Comparison of ENCODE assay signal across 20 mouse cellular contexts in the genomic region with DNA sequence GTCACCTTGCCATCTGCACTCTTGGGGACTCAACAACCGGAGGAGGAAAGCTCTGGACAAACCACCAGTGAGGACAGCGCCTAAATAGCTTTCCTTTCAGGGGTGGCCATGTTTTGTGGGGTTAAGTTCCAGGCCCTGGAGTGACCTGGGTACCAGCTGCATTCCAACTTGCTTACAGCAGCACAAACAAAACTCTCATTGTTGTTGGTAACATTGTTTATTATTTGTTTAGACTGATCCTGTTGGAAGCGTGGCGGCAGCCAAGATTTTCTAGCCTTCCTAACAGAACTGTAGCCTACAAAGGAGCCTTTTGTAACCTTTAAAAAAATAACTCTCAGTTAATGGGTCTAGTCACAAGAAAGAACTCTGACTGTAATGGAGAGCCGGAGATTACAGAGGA. TPM values are rescaled to one million over a fixed set of nuclear protein-coding genes. Genes with fewer than 3 reads are reported as not detected.
DNase-seq lines count a peak whose midpoint lies in the region; ATAC-seq and TF ChIP-seq lines count a peak whose summit lies in the region.
"Had no signal": no experiment of that assay in that cellular context is flagged by ENCODE, and none has a peak within 500 bp of the region (broad histone marks: within the 10 kb centered on the region; RNA-seq: fewer than 3 reads in every experiment).

No protein-coding gene starts in this region.

- no peaks in the 10 kb centered on the region for H3K9me3 ChIP-seq in forebrain, embryonic 15.5 days
- no peaks in the 10 kb centered on the region for H3K9me3 ChIP-seq in forebrain, embryonic 10.5 days
- no peaks in the 10 kb centered on the region for H3K9me3 ChIP-seq in lung, embryonic 16.5 days (ENCODE audit: control insufficient read depth, low read length)
- H3K9me3 ChIP-seq: embryonic facial prominence, embryonic 15.5 days; hindbrain, embryonic 12.5 days; midbrain, embryonic 15.5 days had no signal

- 24% methylated on average over 5 of the region's 5 CpGs for WGBS in forebrain, embryonic 15.5 days
- 65% methylated on average over 5 of the region's 5 CpGs for WGBS in forebrain, embryonic 10.5 days
- 66% methylated on average over 5 of the region's 5 CpGs for WGBS in lung, embryonic 16.5 days

- DNase-seq in forebrain, embryonic 10.5 days (ENCODE audit: extremely low spot score, low spot score) = no peak
- no peak for DNase-seq in lung, postnatal 4 days
- peak; percentile 82 for DNase-seq in Muller cell, postnatal 12 days (ENCODE audit: inconsistent ontology term)
- DNase-seq in brain, embryonic 14.5 days (ENCODE audit: low read depth) = peak; percentile 83
- DNase-seq in ovary, postnatal 10 days (ENCODE audit: low spot score) = no peak
- DNase-seq: adrenal gland, adult 2 months; gastrocnemius, postnatal 25 days; kidney, postnatal 25 days; left cerebral cortex, postnatal 4 days; lung, postnatal 36 days; right cerebral cortex, postnatal 25 days; spleen, adult 18-20 months; thymus, postnatal 14 days had no signal

- no peaks in the 10 kb centered on the region for H3K27me3 ChIP-seq in forebrain, embryonic 15.5 days
- no peaks in the 10 kb centered on the region for H3K27me3 ChIP-seq in forebrain, embryonic 10.5 days (ENCODE audit: poor library complexity, severe bottlenecking)
- H3K27me3 ChIP-seq in lung, embryonic 16.5 days (ENCODE audit: control insufficient read depth, insufficient read depth, low read depth, low read length) = no peaks in the 10 kb centered on the region
- H3K27me3 ChIP-seq: embryonic facial prominence, embryonic 15.5 days; hindbrain, embryonic 12.5 days; midbrain, embryonic 15.5 days had no signal

- H3K4me3 ChIP-seq in forebrain, embryonic 15.5 days = no peak overlapping the region
- no peak overlapping the region for H3K4me3 ChIP-seq in forebrain, embryonic 10.5 days
- H3K4me3 ChIP-seq in lung, embryonic 16.5 days (ENCODE audit: low read length) = no peak overlapping the region
- H3K4me3 ChIP-seq: embryonic facial prominence, embryonic 15.5 days; hindbrain, embryonic 12.5 days; left cerebral cortex, adult 2 months; midbrain, embryonic 15.5 days had no signal

- H3K27ac ChIP-seq in forebrain, embryonic 15.5 days (replicated peaks) = no peak overlapping the region
- no peak overlapping the region for H3K27ac ChIP-seq in forebrain, embryonic 10.5 days
- H3K27ac ChIP-seq in lung, embryonic 16.5 days (ENCODE audit: low read length) = no peak overlapping the region
- H3K27ac ChIP-seq: embryonic facial prominence, embryonic 15.5 days; hindbrain, embryonic 12.5 days; left cerebral cortex, adult 2 months; midbrain, embryonic 15.5 days had no signal

- no peak overlapping the region for H3K4me2 ChIP-seq in forebrain, embryonic 15.5 days (replicated peaks)
- no peak overlapping the region for H3K4me2 ChIP-seq in lung, embryonic 16.5 days (ENCODE audit: low read depth, low read length)
- H3K4me2 ChIP-seq: embryonic facial prominence, embryonic 15.5 days; hindbrain, embryonic 12.5 days; midbrain, embryonic 15.5 days had no signal

- TF ChIP-seq POLR2A in brain, embryonic 14.5 days (IDR thresholded peaks at IDR 0.05; ENCODE audit: borderline replicate concordance, extremely low read depth, insufficient read depth, insufficient read length, poor library complexity, severe bottlenecking) = no peak

- H3K9ac ChIP-seq in forebrain, embryonic 15.5 days (replicated peaks) = no peak overlapping the region
- H3K9ac ChIP-seq in lung, embryonic 16.5 days (ENCODE audit: low read length) = no peak overlapping the region
- H3K9ac ChIP-seq: embryonic facial prominence, embryonic 15.5 days; hindbrain, embryonic 12.5 days; midbrain, embryonic 15.5 days had no signal

- TF ChIP-seq CTCF in brain, embryonic 14.5 days (IDR thresholded peaks at IDR 0.05; ENCODE audit: borderline replicate concordance, extremely low read depth, insufficient read depth, insufficient read length) = no peak

- H3K4me1 ChIP-seq in forebrain, embryonic 15.5 days = peaks cover 10% of the 10 kb centered on the region
- H3K4me1 ChIP-seq in forebrain, embryonic 10.5 days = no peaks in the 10 kb centered on the region
- no peaks in the 10 kb centered on the region for H3K4me1 ChIP-seq in lung, embryonic 16.5 days (replicated peaks; ENCODE audit: control insufficient read depth, insufficient read depth, low read length)
- H3K4me1 ChIP-seq: embryonic facial prominence, embryonic 15.5 days; hindbrain, embryonic 12.5 days; midbrain, embryonic 15.5 days had no signal

- H3K36me3 ChIP-seq in forebrain, embryonic 15.5 days = no peaks in the 10 kb centered on the region
- no peaks in the 10 kb centered on the region for H3K36me3 ChIP-seq in forebrain, embryonic 10.5 days (replicated peaks)
- no peaks in the 10 kb centered on the region for H3K36me3 ChIP-seq in lung, embryonic 16.5 days (ENCODE audit: control insufficient read depth, insufficient read depth, low read length)
- H3K36me3 ChIP-seq: embryonic facial prominence, embryonic 15.5 days; hindbrain, embryonic 12.5 days; midbrain, embryonic 15.5 days had no signal

- ATAC-seq in forebrain, embryonic 15.5 days (replicated peaks) = peak; percentile 67
- peak; percentile 47; the same call in 1 of the 2 replicates for ATAC-seq in lung, embryonic 16.5 days (ENCODE audit: low read depth)
- ATAC-seq: intestine, postnatal 0 days; midbrain, embryonic 15.5 days had no signal

RNA-seq across cellular contexts. Expression of a gene that starts 30.9 kb away (rescaled TPM):
- 127 and 141 TPM in 2 replicates for polyA plus RNA-seq in forebrain, embryonic 15.5 days (2015; fragmentation: Nextera tagmentation; extraction: Ambion mirVana)
- polyA plus RNA-seq in forebrain, embryonic 10.5 days (2016; fragmentation: Nextera tagmentation; extraction: Ambion mirVana) = 51.3 and 51.4 TPM in 2 replicates
- polyA plus RNA-seq in lung, embryonic 16.5 days (2015; fragmentation: Nextera tagmentation; extraction: Ambion mirVana) = 68.6 and 68.9 TPM in 2 replicates
- 59.3 and 103 TPM in 2 replicates for polyA plus RNA-seq in brain, embryonic 14.5 days (2012; rRNA removed)

Comparison
In these comparisons a context has a peak if more than half of its experiments do, and no peak if none do; other contexts are left out.
1. DNase-seq: peak in Muller cell, postnatal 12 days (single experiment) and brain, embryonic 14.5 days (single experiment); none in forebrain, embryonic 10.5 days (single experiment), lung, postnatal 4 days (0 of 2) and ovary, postnatal 10 days (single experiment).